Mouse (Mus musculus) R1 (cell line): ENCODE data around the gene Gm7102.
"Not testable (repeated sequence)": the region's sequence is repeated elsewhere in the genome, so short reads cannot be mapped to it uniquely, and the experiment has no call there.

ENCODE experiments used
- DNase-seq: peaks from one replicate; pipeline ENCODE4 v3.0.0-alpha.2; 2018; ENCODE audit warnings: low read depth, low spot score

The Gm7102 gene

GRCm38 (mm10) chr19:61175756-61176324 is at the start of gene Gm7102:
Gene Gm7102 (minus strand): TSS chr19:61176309.
- DNase-seq: peak; percentile 70

GRCm38 (mm10) chr19:61224678-61225525 is 48.8 kb upstream of the Gm7102 start:
- peak; percentile 91 for DNase-seq

- peak; percentile 88 for DNase-seq
Observed at GRCm38 (mm10) chr19:61223706-61224328, 47.7 kb upstream of the Gm7102 start.

GRCm38 (mm10) chr19:61207506-61207905 is 31.4 kb upstream of the Gm7102 start:
- not testable (repeated sequence) for DNase-seq

GRCm38 (mm10) chr19:61199836-61200235 is 23.7 kb upstream of the Gm7102 start:
- DNase-seq: peak; percentile 40

- peak; percentile 96 for DNase-seq
Observed at GRCm38 (mm10) chr19:61199316-61199715, 23.2 kb upstream of the Gm7102 start.

- DNase-seq: not testable (repeated sequence)
Observed at GRCm38 (mm10) chr19:61183590-61183989, 7.5 kb upstream of the Gm7102 start, which contains the start of gene Gm6020. Gene Gm6020 (plus strand): TSS chr19:61183890.

GRCm38 (mm10) chr19:61151701-61152420 is 24.2 kb downstream of the Gm7102 start:
- no peak for DNase-seq

GRCm38 (mm10) chr19:61151372-61151700 is 24.8 kb downstream of the Gm7102 start:
- peak; percentile 57 for DNase-seq

GRCm38 (mm10) chr19:61141299-61141698 is 34.8 kb downstream of the Gm7102 start:
- no peak for DNase-seq

GRCm38 (mm10) chr19:61140342-61141206 is 35.5 kb downstream of the Gm7102 start, which contains the start of gene Zfp950:
Gene Zfp950 (minus strand): TSS chr19:61140840.
- peak; percentile 97 for DNase-seq

- no peak for DNase-seq
Observed at GRCm38 (mm10) chr19:61138655-61139054, 37.5 kb downstream of the Gm7102 start.

GRCm38 (mm10) chr19:61131096-61131495 is 45.0 kb downstream of the Gm7102 start:
- DNase-seq: peak; percentile 93
